Comparison of ENCODE assay signal across 10 mouse cellular contexts in the genomic region with DNA sequence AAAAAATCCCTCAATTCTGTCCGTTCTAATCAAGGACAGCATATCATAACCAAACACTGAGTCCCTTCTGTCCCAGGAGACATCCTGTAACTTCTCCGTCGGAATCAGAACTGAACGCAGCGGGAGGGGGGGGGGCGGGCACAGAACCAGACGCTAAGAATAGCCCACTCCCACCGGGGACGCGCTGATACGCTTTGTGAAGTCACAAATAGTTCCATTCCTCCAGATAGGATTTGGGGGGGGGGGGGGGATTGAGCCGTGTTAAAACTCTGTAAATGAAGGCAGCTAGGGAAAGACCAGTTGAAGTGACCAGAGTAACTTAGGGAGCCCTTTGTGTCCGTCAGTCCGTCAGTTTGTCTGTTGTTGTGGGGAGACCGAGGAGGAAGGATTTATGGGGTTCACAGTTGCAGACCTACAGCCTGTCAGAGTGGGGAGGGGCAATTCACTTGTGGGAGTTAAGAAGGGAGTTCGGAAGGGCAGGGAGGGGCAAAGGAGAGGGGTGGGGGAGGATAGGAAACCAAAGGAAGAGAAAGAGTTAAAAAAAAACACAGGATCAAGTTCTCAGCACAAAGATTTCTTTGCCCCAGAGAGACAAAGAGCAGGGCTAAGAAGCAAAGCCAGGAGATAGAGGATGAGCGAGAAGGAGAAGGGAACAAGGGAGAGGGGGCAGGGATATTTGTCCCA.
DNase-seq lines count a peak whose midpoint lies in the region; ATAC-seq lines count a peak whose summit lies in the region.
"Had no signal": no experiment of that assay in that cellular context is flagged by ENCODE, and none has a peak within 500 bp of the region (broad histone marks: within the 10 kb centered on the region; RNA-seq: fewer than 3 reads in every experiment).

No protein-coding gene starts in this region.

- no peak for DNase-seq in kidney, adult 11 months
- DNase-seq in embryonic facial prominence, embryonic 14.5 days (ENCODE audit: low spot score): peak; percentile 48
- no peak for DNase-seq in limb, embryonic 10.5 days (ENCODE audit: low spot score)
- DNase-seq in right cerebral cortex, adult 2 months (ENCODE audit: low spot score in 2 of 2): no peak
- no peak for DNase-seq in adrenal gland, adult (ENCODE audit: inconsistent age in 2 of 2, low spot score in 1 of 2)
- DNase-seq: cerebellum, adult 8-10 months had no signal

- peak overlapping the region; percentile 33 for H3K9ac ChIP-seq in kidney, embryonic 16.5 days (replicated peaks; ENCODE audit: low read length)
- H3K9ac ChIP-seq in embryonic facial prominence, embryonic 14.5 days (ENCODE audit: low read depth, low read length): peak overlapping the region; percentile 51
- no peak overlapping the region for H3K9ac ChIP-seq in neural tube, embryonic 14.5 days (replicated peaks; ENCODE audit: low read depth, low read length)

- no peaks in the 10 kb centered on the region for H3K27me3 ChIP-seq in kidney, embryonic 16.5 days (ENCODE audit: insufficient read depth, low read length)
- H3K27me3 ChIP-seq in embryonic facial prominence, embryonic 14.5 days (replicated peaks; ENCODE audit: control insufficient read depth, insufficient read depth, low read length): no peaks in the 10 kb centered on the region
- H3K27me3 ChIP-seq in limb, embryonic 10.5 days (ENCODE audit: low read depth, poor library complexity, severe bottlenecking): no peaks in the 10 kb centered on the region
- H3K27me3 ChIP-seq in neural tube, embryonic 14.5 days (ENCODE audit: control insufficient read depth, insufficient read depth, low read length): no peaks in the 10 kb centered on the region

- 0 out of 2 replicates have a peak, but pooled peaks cover 4% of the 10 kb centered on the region for H3K4me1 ChIP-seq in kidney, embryonic 16.5 days (ENCODE audit: insufficient read depth, low read length)
- H3K4me1 ChIP-seq in embryonic facial prominence, embryonic 14.5 days (ENCODE audit: control insufficient read depth, insufficient read depth, low read length): 0 out of 2 replicates have a peak, but pooled peaks cover 2% of the 10 kb centered on the region
- peaks cover 12% of the 10 kb centered on the region; the same call in 1 of the 2 replicates for H3K4me1 ChIP-seq in limb, embryonic 10.5 days
- H3K4me1 ChIP-seq in neural tube, embryonic 14.5 days (ENCODE audit: control insufficient read depth, insufficient read depth, low read length): no peaks in the 10 kb centered on the region

- H3K36me3 ChIP-seq in kidney, embryonic 16.5 days (ENCODE audit: insufficient read depth, low read length): no peaks in the 10 kb centered on the region
- H3K36me3 ChIP-seq in embryonic facial prominence, embryonic 14.5 days (ENCODE audit: control insufficient read depth, insufficient read depth, low read length): no peaks in the 10 kb centered on the region
- H3K36me3 ChIP-seq in limb, embryonic 10.5 days: no peaks in the 10 kb centered on the region
- H3K36me3 ChIP-seq in neural tube, embryonic 14.5 days (ENCODE audit: control insufficient read depth, insufficient read depth, low read length): no peaks in the 10 kb centered on the region

- peak overlapping the region; percentile 28 for H3K4me3 ChIP-seq in kidney, embryonic 16.5 days (ENCODE audit: low read length)
- peak overlapping the region; percentile 32 for H3K4me3 ChIP-seq in embryonic facial prominence, embryonic 14.5 days (ENCODE audit: low read depth, low read length)
- H3K4me3 ChIP-seq in limb, embryonic 10.5 days: peak overlapping the region; percentile 40
- H3K4me3 ChIP-seq in neural tube, embryonic 14.5 days (ENCODE audit: low read depth, low read length): peak overlapping the region; percentile 9; the same call in 1 of the 2 replicates

- whole genome bisulfite sequencing in kidney, embryonic 16.5 days: 12% methylated on average over 16 of the region's 17 CpGs
- 10% methylated on average over 17 of the region's 17 CpGs for WGBS in embryonic facial prominence, embryonic 14.5 days
- WGBS in limb, embryonic 10.5 days: 16% methylated on average over 17 of the region's 17 CpGs
- 4% methylated on average over 17 of the region's 17 CpGs for WGBS in neural tube, embryonic 14.5 days

- no peak for ATAC-seq in kidney, embryonic 16.5 days (ENCODE audit: low FRiP score, low TSS enrichment)
- ATAC-seq in embryonic facial prominence, embryonic 14.5 days (ENCODE audit: low read depth): no peak
- no peak for ATAC-seq in neural tube, embryonic 14.5 days (ENCODE audit: low read depth)
- ATAC-seq in megakaryocyte progenitor cell, adult 5-6 weeks (replicated peaks; ENCODE audit: poor library complexity): no peak
- ATAC-seq: inflammation-experienced regulatory T-cells, adult 6 months had no signal

- H3K4me2 ChIP-seq in kidney, embryonic 16.5 days (replicated peaks; ENCODE audit: low read depth, low read length): peak overlapping the region; percentile 58
- H3K4me2 ChIP-seq in embryonic facial prominence, embryonic 14.5 days (ENCODE audit: low read depth, low read length): peak overlapping the region; percentile 60
- H3K4me2 ChIP-seq in neural tube, embryonic 14.5 days (ENCODE audit: low read depth, low read length): peak overlapping the region; percentile 44

- peaks cover 5% of the 10 kb centered on the region; the same call in 1 of the 2 replicates for H3K9me3 ChIP-seq in kidney, embryonic 16.5 days (ENCODE audit: low read length)
- H3K9me3 ChIP-seq in embryonic facial prominence, embryonic 14.5 days (ENCODE audit: control insufficient read depth, low read length): no peaks in the 10 kb centered on the region
- no peaks in the 10 kb centered on the region for H3K9me3 ChIP-seq in limb, embryonic 10.5 days (replicated peaks)
- H3K9me3 ChIP-seq in neural tube, embryonic 14.5 days (ENCODE audit: control insufficient read depth, low read length): no peaks in the 10 kb centered on the region

- H3K27ac ChIP-seq in kidney, embryonic 16.5 days (ENCODE audit: low read length): no peak overlapping the region
- H3K27ac ChIP-seq in embryonic facial prominence, embryonic 14.5 days (replicated peaks; ENCODE audit: low read depth, low read length): no peak overlapping the region
- peak overlapping the region; percentile 42; the same call in 1 of the 2 replicates for H3K27ac ChIP-seq in limb, embryonic 10.5 days
- no peak overlapping the region for H3K27ac ChIP-seq in neural tube, embryonic 14.5 days (ENCODE audit: low read depth, low read length)
